Mouse (Mus musculus) liver, embryonic 11.5 days (tissue): ENCODE results near the gene Mpg. TPM values are rescaled to one million over a fixed set of nuclear protein-coding genes. Genes with fewer than 3 reads are reported as not detected.
"Not testable (repeated sequence)": the region's sequence is repeated elsewhere in the genome, so short reads cannot be mapped to it uniquely, and the experiment has no call there.

Experiments
- ATAC-seq: fragments of 200-750 bp; cut with Nextera tagmentation; replicated peaks from 2 replicates; pipeline ENCODE4 v1.8.0; 2017; ENCODE audit warnings: moderate number of reproducible peaks, mild to moderate bottlenecking, moderate TSS enrichment, moderate library complexity; ENCODE audit not compliant: low FRiP score
- DNase-seq: peaks from one replicate; pipeline ENCODE4 v3.0.0-alpha.2; 2017; ENCODE audit warnings: low spot score
- H3K27ac ChIP-seq: fragments of 300-500 bp; sonication (generic); 2 replicates; pipeline ENCODE4 v1.5.1; 2014; ENCODE audit warnings: mild to moderate bottlenecking, low read depth, low read length, control low read depth
- H3K27me3 ChIP-seq: fragments of 300-500 bp; sonication (generic); replicated peaks from 2 replicates; pipeline ENCODE4 v1.6.1; 2014; ENCODE audit warnings: low read length, mixed read lengths; ENCODE audit not compliant: control insufficient read depth, insufficient read depth
- H3K36me3 ChIP-seq: fragments of 300-500 bp; sonication (generic); 2 replicates; pipeline ENCODE4 v1.6.1; 2014; ENCODE audit warnings: mild to moderate bottlenecking, low read length, moderate library complexity, mixed read lengths; ENCODE audit not compliant: control insufficient read depth, insufficient read depth
- H3K4me1 ChIP-seq: fragments of 300-500 bp; sonication (generic); replicated peaks from 2 replicates; pipeline ENCODE4 v1.6.1; 2014; ENCODE audit warnings: low read length, mixed read lengths; ENCODE audit not compliant: control insufficient read depth, insufficient read depth
- H3K4me2 ChIP-seq: fragments of 300-500 bp; sonication (generic); 2 replicates; pipeline ENCODE4 v1.6.1; 2014; ENCODE audit warnings: mild to moderate bottlenecking, control low read depth, moderate library complexity
- H3K4me3 ChIP-seq: fragments of 300-500 bp; sonication (generic); 2 replicates; pipeline ENCODE4 v1.5.1; 2014; ENCODE audit warnings: low read depth, low read length, control low read depth
- H3K9ac ChIP-seq: fragments of 300-500 bp; sonication (generic); 2 replicates; pipeline ENCODE4 v1.6.1; 2014; ENCODE audit warnings: low read depth, low read length, control low read depth
- H3K9me3 ChIP-seq: fragments of 300-500 bp; sonication (generic); 2 replicates; pipeline ENCODE4 v1.6.1; 2016; ENCODE audit warnings: low read length, inconsistent platforms, mixed read lengths; ENCODE audit not compliant: control insufficient read depth
- WGBS: fragments of 180-500 bp; shearing (Covaris S2); extraction: QIAGEN DNeasy Blood & Tissue Kit; methylation state at CpG from one replicate; pipeline ENCODE4 v1.1.7; 2014; 5-methylcytosine and 5-hydroxymethylcytosine counted together
- polyA plus RNA-seq: library from polyadenylated mRNA; unstranded; fragments of >200 nt; fragmentation: Nextera tagmentation; extraction: Ambion mirVana; gene quantifications from 2 replicates; pipeline ENCODE4 v1.2.1, GENCODE M21; 2014

The Mpg gene
- polyA plus RNA-seq, 1 experiment from 2014 or later: 30.8 TPM

GRCm38 (mm10) chr11:32198256-32198955, 27.9 kb upstream of the Mpg start:
- no peak for DNase-seq
- 53% methylated on average over 14 of the region's 14 CpGs for whole genome bisulfite sequencing
- no peak for ATAC-seq
- H3K27ac ChIP-seq: no peak overlapping the region
- H3K4me2 ChIP-seq: no peak overlapping the region
- no peaks in the 10 kb centered on the region for H3K9me3 ChIP-seq
- peaks cover 26% of the 10 kb centered on the region for H3K4me1 ChIP-seq
- H3K27me3 ChIP-seq: no peaks in the 10 kb centered on the region
- no peak overlapping the region for H3K4me3 ChIP-seq
- no peak overlapping the region for H3K9ac ChIP-seq
- no peaks in the 10 kb centered on the region for H3K36me3 ChIP-seq

DNA sequence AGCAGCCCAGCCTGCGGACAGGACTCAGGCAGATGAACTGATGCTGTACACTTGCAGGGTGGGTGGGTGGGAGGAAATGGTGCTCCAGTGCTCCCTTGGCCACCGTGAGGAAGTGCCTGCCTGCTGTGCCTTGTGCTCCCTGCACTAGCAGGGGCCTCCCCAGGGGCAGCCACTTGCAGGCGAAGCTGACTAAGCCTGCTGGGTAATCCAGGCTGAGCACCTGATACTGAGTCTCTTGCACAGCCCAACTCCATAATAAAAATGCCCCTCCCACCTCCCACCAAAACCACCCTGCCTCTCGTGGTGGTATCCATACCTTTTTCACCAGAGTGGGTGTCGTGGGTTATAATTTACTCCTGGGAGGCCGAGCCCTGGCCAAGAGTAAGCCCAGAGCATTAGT, 27.1 kb upstream of the Mpg start:
- Histone ChIP-seq H3K4me3 (no peak overlapping the region), H3K36me3 (no peaks in the 10 kb centered on the region), H3K4me1 (peaks cover 27% of the 10 kb centered on the region), H3K4me2 (peak overlapping the region; percentile 22), H3K27ac (no peak overlapping the region), H3K27me3 (no peaks in the 10 kb centered on the region), H3K9me3 (no peaks in the 10 kb centered on the region), H3K9ac (peak overlapping the region; percentile 34; the same call in 1 of the 2 replicates)
- WGBS: 41% methylated on average over 6 of the region's 6 CpGs
- ATAC-seq: 0 out of 2 replicates have a peak, but pooled peaks have one; percentile 40
- no peak for DNase-seq

DNA sequence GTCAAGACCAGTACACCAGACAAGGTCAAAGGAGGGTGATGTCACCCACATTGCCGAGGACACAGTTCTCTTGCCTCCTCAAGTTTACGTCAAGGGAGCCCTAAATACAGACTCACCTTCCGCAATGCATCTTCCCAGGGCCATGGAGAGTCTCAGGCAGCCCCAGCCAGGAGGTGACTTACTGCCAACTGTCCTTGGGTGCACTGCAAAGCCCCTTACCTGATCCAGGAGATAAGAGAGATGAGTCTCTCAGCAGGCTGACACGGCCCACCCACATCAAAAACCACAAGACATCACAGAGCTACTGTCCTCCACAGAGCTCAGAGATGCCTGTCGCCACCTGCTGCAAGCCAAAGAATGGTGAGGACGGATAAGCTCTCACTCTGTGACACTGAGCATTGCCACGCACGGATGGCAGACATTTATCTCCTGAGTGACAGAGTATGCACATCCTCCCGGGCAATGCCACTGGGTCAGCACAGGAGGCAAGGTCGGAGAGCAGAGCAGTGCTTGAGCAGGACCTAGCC, 26.2 kb upstream of the Mpg start, which contains the start of gene Il9r:
Il9r (minus strand) TSS at position 205 of the 527 bp plus-strand sequence.
- no peak within 1 kb of the TSS for H3K4me3 ChIP-seq
- peaks cover 33% of the 10 kb centered on the region for H3K4me1 ChIP-seq
- ATAC-seq (peak; percentile 20), DNase-seq (no peak)
- peak within 1 kb of the TSS; percentile 34; the same call in 1 of the 2 replicates for H3K9ac ChIP-seq
- H3K4me2 ChIP-seq: peak within 1 kb of the TSS; percentile 22
- no peaks in the 10 kb centered on the region for H3K27me3 ChIP-seq
- H3K9me3 ChIP-seq: no peaks in the 10 kb centered on the region
- H3K36me3 ChIP-seq: no peaks in the 10 kb centered on the region
- H3K27ac ChIP-seq: no peak within 1 kb of the TSS
- WGBS: 36% methylated on average over 10 of the region's 10 CpGs

DNA sequence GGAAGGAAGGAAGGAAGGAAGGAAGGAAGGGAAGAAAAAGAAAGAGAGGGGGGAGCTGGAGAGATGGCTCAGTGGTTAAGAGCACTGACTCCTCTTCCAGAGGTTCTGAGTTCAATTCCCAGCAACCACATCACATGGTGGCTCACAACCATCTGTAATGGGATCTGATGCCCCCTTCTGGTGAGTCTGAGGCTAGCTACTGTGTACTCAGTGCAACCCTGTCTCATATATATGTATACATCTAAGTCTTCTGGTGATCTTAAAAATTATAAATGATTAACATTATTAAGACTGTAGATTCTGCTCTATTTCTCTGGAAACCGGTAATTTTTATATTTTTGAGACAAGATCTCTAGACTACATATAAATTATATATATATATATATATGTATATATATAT, 25.3 kb upstream of the Mpg start:
- H3K4me3 ChIP-seq, DNase-seq, H3K27me3 ChIP-seq, H3K9me3 ChIP-seq, H3K36me3 ChIP-seq, H3K9ac ChIP-seq, H3K4me2 ChIP-seq, ATAC-seq, H3K27ac ChIP-seq: not testable (repeated sequence)
- WGBS: 69% methylated on average over 1 of the region's 1 CpGs
- peaks cover 29% of the 10 kb centered on the region for H3K4me1 ChIP-seq

GRCm38 (mm10) chr11:32201922-32202685, 24.2 kb upstream of the Mpg start:
- ATAC-seq (no peak), DNase-seq (no peak)
- Histone ChIP-seq H3K9ac (no peak overlapping the region), H3K4me2 (no peak overlapping the region), H3K27me3 (no peaks in the 10 kb centered on the region), H3K4me1 (peaks cover 31% of the 10 kb centered on the region), H3K27ac (no peak overlapping the region), H3K4me3 (no peak overlapping the region), H3K36me3 (no peaks in the 10 kb centered on the region; the same call in 1 of the 2 replicates), H3K9me3 (no peaks in the 10 kb centered on the region)
- 56% methylated on average over 11 of the region's 11 CpGs for WGBS

DNA sequence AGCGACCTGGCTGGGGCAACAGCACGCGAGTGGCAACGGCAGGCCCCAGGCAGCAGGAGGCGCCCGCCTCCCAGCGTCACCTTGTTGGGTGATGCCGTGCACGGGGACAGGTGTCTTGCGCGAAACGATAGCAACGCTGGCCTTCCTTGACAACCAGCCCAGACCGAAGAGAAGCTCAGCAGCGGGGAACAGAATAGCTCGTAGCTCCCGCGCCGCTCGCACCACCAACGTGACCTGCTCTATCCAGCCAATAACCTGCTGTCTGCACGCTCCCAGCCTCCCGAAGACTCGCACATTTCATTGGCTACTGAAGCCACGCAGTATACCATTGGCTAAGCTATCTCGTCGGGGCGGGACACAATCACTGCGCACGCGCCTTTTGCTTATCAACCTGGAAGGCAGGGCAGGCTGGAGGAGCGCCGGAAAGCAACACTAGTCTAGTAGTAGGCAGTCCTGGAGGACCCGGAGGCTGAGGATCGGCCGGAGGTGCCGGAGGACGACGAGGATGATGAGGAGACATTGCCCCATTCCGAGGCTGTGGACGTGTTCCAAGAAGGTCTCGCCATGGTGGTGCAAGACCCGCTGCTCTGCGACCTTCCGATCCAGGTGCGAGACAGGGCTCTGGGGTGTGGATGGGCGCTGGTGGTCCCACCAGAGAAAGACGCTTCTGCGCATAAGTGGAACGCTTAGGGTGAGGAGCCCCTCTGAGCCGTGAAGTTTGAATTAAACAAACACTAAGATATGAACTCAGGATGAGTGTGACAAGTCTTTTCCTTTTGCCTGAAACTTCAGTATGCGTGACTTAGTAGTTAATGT, 21.0 kb upstream of the Mpg start, which contains the start of gene Snrnp25:
Snrnp25 (plus strand) TSS at position 358 of the 816 bp plus-strand sequence.
- Histone ChIP-seq H3K27ac (peak within 1 kb of the TSS; percentile 91), H3K4me1 (peaks cover 11% of the 10 kb centered on the region), H3K4me3 (peak within 1 kb of the TSS; percentile 61), H3K27me3 (no peaks in the 10 kb centered on the region), H3K36me3 (peaks cover 13% of the 10 kb centered on the region; the same call in 1 of the 2 replicates), H3K4me2 (peak within 1 kb of the TSS; percentile 90), H3K9me3 (no peaks in the 10 kb centered on the region), H3K9ac (peak within 1 kb of the TSS; percentile 80)
- DNase-seq (peak; percentile 90), ATAC-seq (peak; percentile 100)
- under 1% methylated on average over 52 of the region's 52 CpGs for WGBS

DNA sequence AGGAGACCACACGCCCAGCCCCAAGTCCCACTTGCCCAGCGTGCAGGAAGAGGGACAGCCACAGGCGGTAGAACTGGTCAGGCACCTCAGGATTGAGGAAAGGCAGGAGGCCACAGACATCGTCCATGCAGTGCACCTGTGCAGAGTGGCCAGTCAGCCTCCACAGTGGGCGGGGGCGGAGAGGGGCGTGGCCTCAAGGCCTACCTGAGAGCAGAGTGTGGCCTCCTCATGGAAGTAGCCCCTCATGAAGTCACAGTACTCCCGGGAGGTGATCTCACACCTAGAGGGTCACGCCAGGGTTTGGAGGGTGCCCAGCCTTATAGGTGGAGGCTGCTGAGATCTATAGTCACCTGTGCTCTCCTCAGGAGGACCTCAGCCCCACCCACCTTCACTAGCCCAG, 15.7 kb upstream of the Mpg start:
- 89% methylated on average over 9 of the region's 9 CpGs for WGBS
- H3K9me3 ChIP-seq: no peaks in the 10 kb centered on the region
- peaks cover 22% of the 10 kb centered on the region; the same call in 1 of the 2 replicates for H3K36me3 ChIP-seq
- H3K27ac ChIP-seq: no peak overlapping the region
- no peak overlapping the region for H3K9ac ChIP-seq
- H3K27me3 ChIP-seq: no peaks in the 10 kb centered on the region
- H3K4me2 ChIP-seq: no peak overlapping the region
- ATAC-seq: no peak
- DNase-seq: no peak
- H3K4me3 ChIP-seq: no peak overlapping the region
- H3K4me1 ChIP-seq: peaks cover 4% of the 10 kb centered on the region
